15 mouse cellular contexts compared by ENCODE assay signal in the genomic region with DNA sequence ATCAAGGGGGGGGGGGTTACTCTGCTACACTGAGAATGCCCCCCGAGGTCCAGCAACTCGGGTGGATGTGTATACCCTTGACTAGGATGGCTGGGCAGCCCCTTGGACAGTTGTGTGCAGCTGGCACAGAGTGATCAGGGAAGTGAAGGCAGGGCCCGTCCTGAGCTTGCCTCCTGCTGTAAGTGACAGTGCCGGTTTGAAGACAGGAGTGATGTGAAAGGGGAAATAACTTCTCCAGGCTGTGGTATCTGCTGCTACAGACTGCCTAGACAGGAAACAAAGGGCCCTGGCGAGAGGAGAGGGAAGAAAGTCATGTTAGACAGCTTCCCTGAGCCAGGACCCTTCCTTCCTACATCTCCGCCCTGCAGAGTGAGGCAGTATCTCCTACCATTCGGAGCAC. TPM values are rescaled to one million over a fixed set of nuclear protein-coding genes. Genes with fewer than 3 reads are reported as not detected.
DNase-seq lines count a peak whose midpoint lies in the region; ATAC-seq and TF ChIP-seq lines count a peak whose summit lies in the region.
"Had no signal": no experiment of that assay in that cellular context is flagged by ENCODE, and none has a peak within 500 bp of the region (broad histone marks: within the 10 kb centered on the region; RNA-seq: fewer than 3 reads in every experiment).

No protein-coding gene starts in this region.

- H3K9ac ChIP-seq in forebrain, embryonic 11.5 days (ENCODE audit: low read length) = no peak overlapping the region
- no peak overlapping the region for H3K9ac ChIP-seq in forebrain, embryonic 12.5 days
- H3K9ac ChIP-seq in liver, embryonic 15.5 days = no peak overlapping the region
- no peak overlapping the region for H3K9ac ChIP-seq in stomach, postnatal 0 days (ENCODE audit: low read length)
- H3K9ac ChIP-seq: limb, embryonic 12.5 days; midbrain, embryonic 12.5 days had no signal

- no peaks in the 10 kb centered on the region for H3K9me3 ChIP-seq in forebrain, embryonic 10.5 days
- H3K9me3 ChIP-seq in forebrain, embryonic 11.5 days (ENCODE audit: control insufficient read depth, low read length) = no peaks in the 10 kb centered on the region
- H3K9me3 ChIP-seq in forebrain, embryonic 12.5 days = no peaks in the 10 kb centered on the region
- H3K9me3 ChIP-seq in liver, embryonic 15.5 days (replicated peaks) = no peaks in the 10 kb centered on the region
- no peaks in the 10 kb centered on the region for H3K9me3 ChIP-seq in stomach, postnatal 0 days (ENCODE audit: control insufficient read depth, low read length)
- H3K9me3 ChIP-seq: midbrain, embryonic 12.5 days had no signal

- no peak for DNase-seq in forebrain, embryonic 10.5 days (ENCODE audit: extremely low spot score, low spot score)
- no peak for DNase-seq in forebrain, embryonic 11.5 days (ENCODE audit: low spot score)
- no peak for DNase-seq in layer of hippocampus, adult 2 months (ENCODE audit: low spot score in 2 of 2)
- DNase-seq in layer of hippocampus, adult 8-10 months (ENCODE audit: low spot score in 2 of 2) = no peak
- no peak for DNase-seq in frontal cortex, postnatal 14 days (ENCODE audit: low spot score in 2 of 2)
- no peak for DNase-seq in stomach, postnatal 0 days (ENCODE audit: low spot score)
- DNase-seq: adrenal gland, adult 2 months; B cell, adult 2 months; kidney, adult 8-10 months; spleen, adult 18-20 months had no signal

- no peak overlapping the region for H3K4me2 ChIP-seq in forebrain, embryonic 11.5 days (ENCODE audit: low read depth, low read length, severe bottlenecking)
- no peak overlapping the region for H3K4me2 ChIP-seq in forebrain, embryonic 12.5 days
- no peak overlapping the region for H3K4me2 ChIP-seq in liver, embryonic 15.5 days
- no peak overlapping the region for H3K4me2 ChIP-seq in stomach, postnatal 0 days (replicated peaks; ENCODE audit: low read depth)
- H3K4me2 ChIP-seq: limb, embryonic 12.5 days; midbrain, embryonic 12.5 days had no signal

- H3K36me3 ChIP-seq in forebrain, embryonic 10.5 days (replicated peaks) = peaks cover 62% of the 10 kb centered on the region
- no peaks in the 10 kb centered on the region; the same call in 1 of the 2 replicates for H3K36me3 ChIP-seq in forebrain, embryonic 11.5 days (ENCODE audit: control insufficient read depth, insufficient read depth, low read length)
- H3K36me3 ChIP-seq in forebrain, embryonic 12.5 days (replicated peaks) = peaks cover 43% of the 10 kb centered on the region
- H3K36me3 ChIP-seq in liver, embryonic 15.5 days (replicated peaks) = no peaks in the 10 kb centered on the region
- H3K36me3 ChIP-seq in stomach, postnatal 0 days (ENCODE audit: control insufficient read depth, insufficient read depth, low read length) = no peaks in the 10 kb centered on the region

- ATAC-seq in forebrain, embryonic 11.5 days (replicated peaks; ENCODE audit: low FRiP score) = no peak
- ATAC-seq in forebrain, embryonic 12.5 days (ENCODE audit: low FRiP score) = no peak
- 0 out of 2 replicates have a peak, but pooled peaks have one; percentile 20 for ATAC-seq in liver, embryonic 15.5 days (ENCODE audit: insufficient read depth)
- no peak for ATAC-seq in stomach, postnatal 0 days (ENCODE audit: low FRiP score, low TSS enrichment)

- H3K27ac ChIP-seq in forebrain, embryonic 10.5 days = 0 out of 2 replicates have a peak overlapping the region, but pooled peaks have one; percentile 6
- no peak overlapping the region for H3K27ac ChIP-seq in forebrain, embryonic 11.5 days (ENCODE audit: low read depth, low read length)
- peak overlapping the region; percentile 52; the same call in 1 of the 2 replicates for H3K27ac ChIP-seq in layer of hippocampus, adult 2 months
- H3K27ac ChIP-seq in forebrain, embryonic 12.5 days = 0 out of 2 replicates have a peak overlapping the region, but pooled peaks have one; percentile 42
- no peak overlapping the region for H3K27ac ChIP-seq in liver, embryonic 15.5 days (replicated peaks)
- H3K27ac ChIP-seq in stomach, postnatal 0 days (replicated peaks) = no peak overlapping the region
- H3K27ac ChIP-seq: limb, embryonic 12.5 days; midbrain, embryonic 12.5 days had no signal

- WGBS in forebrain, embryonic 10.5 days = 84% methylated on average over 7 of the region's 7 CpGs
- WGBS in forebrain, embryonic 11.5 days = 76% methylated on average over 7 of the region's 7 CpGs
- 81% methylated on average over 7 of the region's 7 CpGs for WGBS in forebrain, embryonic 12.5 days
- WGBS in liver, embryonic 15.5 days (ENCODE audit: insufficient replicate concordance) = 11% methylated on average over 7 of the region's 7 CpGs
- 52% methylated on average over 7 of the region's 7 CpGs for WGBS in stomach, postnatal 0 days

- no peak overlapping the region for H3K4me3 ChIP-seq in forebrain, embryonic 10.5 days
- H3K4me3 ChIP-seq in forebrain, embryonic 11.5 days (ENCODE audit: low read depth, low read length) = no peak overlapping the region
- no peak overlapping the region for H3K4me3 ChIP-seq in layer of hippocampus, adult 2 months
- no peak overlapping the region for H3K4me3 ChIP-seq in forebrain, embryonic 12.5 days (replicated peaks)
- H3K4me3 ChIP-seq in liver, embryonic 15.5 days (replicated peaks) = no peak overlapping the region
- no peak overlapping the region for H3K4me3 ChIP-seq in stomach, postnatal 0 days (ENCODE audit: low read depth, low read length)
- H3K4me3 ChIP-seq: limb, embryonic 12.5 days; midbrain, embryonic 12.5 days had no signal

- no peaks in the 10 kb centered on the region for H3K27me3 ChIP-seq in forebrain, embryonic 10.5 days (ENCODE audit: poor library complexity, severe bottlenecking)
- H3K27me3 ChIP-seq in forebrain, embryonic 11.5 days (ENCODE audit: control insufficient read depth, insufficient read depth, low read length) = no peaks in the 10 kb centered on the region
- H3K27me3 ChIP-seq in forebrain, embryonic 12.5 days = no peaks in the 10 kb centered on the region
- H3K27me3 ChIP-seq in liver, embryonic 15.5 days = peaks cover 23% of the 10 kb centered on the region
- H3K27me3 ChIP-seq in stomach, postnatal 0 days (ENCODE audit: control insufficient read depth, insufficient read depth, low read length) = no peaks in the 10 kb centered on the region
- H3K27me3 ChIP-seq: limb, embryonic 12.5 days; midbrain, embryonic 12.5 days had no signal

- peaks cover 62% of the 10 kb centered on the region for H3K4me1 ChIP-seq in forebrain, embryonic 10.5 days
- H3K4me1 ChIP-seq in forebrain, embryonic 11.5 days (replicated peaks; ENCODE audit: control insufficient read depth, insufficient read depth, low read length) = 0 out of 2 replicates have a peak, but pooled peaks cover 9% of the 10 kb centered on the region
- peaks cover 37% of the 10 kb centered on the region for H3K4me1 ChIP-seq in forebrain, embryonic 12.5 days
- peaks cover 28% of the 10 kb centered on the region for H3K4me1 ChIP-seq in liver, embryonic 15.5 days (replicated peaks)
- H3K4me1 ChIP-seq in stomach, postnatal 0 days (replicated peaks; ENCODE audit: control insufficient read depth, insufficient read depth) = peaks cover 2% of the 10 kb centered on the region; the same call in 1 of the 2 replicates

- TF ChIP-seq CTCF in layer of hippocampus, adult 2 months (conservative IDR thresholded peaks at IDR 0.05) = no peak
- TF ChIP-seq CTCF in stomach, postnatal 0 days (IDR thresholded peaks at IDR 0.05; ENCODE audit: low read depth) = no peak

- TF ChIP-seq EP300 in stomach, postnatal 0 days (optimal IDR thresholded peaks at IDR 0.05) = no peak

RNA-seq across cellular contexts. Expression of a gene that starts 5.2 kb away (rescaled TPM):
- polyA plus RNA-seq in forebrain, embryonic 10.5 days (2016; fragmentation: Nextera tagmentation; extraction: Ambion mirVana) = 13.6 and 15.6 TPM in 2 replicates
- 23.5 and 25.5 TPM in 2 replicates for polyA plus RNA-seq in forebrain, embryonic 11.5 days (2014; fragmentation: Nextera tagmentation; extraction: Ambion mirVana)
- total RNA-seq in layer of hippocampus, adult 2 months (2021) = 10 to 100 TPM; 40.4 to 41.8 TPM
- total RNA-seq in layer of hippocampus, adult 8-10 months (2022) = 10 to 100 TPM; 32.8 to 42.2 (median 37.2) TPM
- 29.8 and 31.1 TPM in 2 replicates for polyA plus RNA-seq in forebrain, embryonic 12.5 days (2016; fragmentation: Nextera tagmentation; extraction: Ambion mirVana)
- 0.88 and 0.93 TPM in 2 replicates for polyA plus RNA-seq in liver, embryonic 15.5 days (2015; fragmentation: Nextera tagmentation; extraction: Ambion mirVana)
- 3.4 and 3.5 TPM in 2 replicates for polyA plus RNA-seq in stomach, postnatal 0 days (2015; fragmentation: Nextera tagmentation; extraction: Ambion mirVana)

RNA-seq across cellular contexts. Expression of a gene that starts 42.6 kb away (rescaled TPM):
- polyA plus RNA-seq in forebrain, embryonic 10.5 days (2016; fragmentation: Nextera tagmentation; extraction: Ambion mirVana) = 15.2 and 15.8 TPM in 2 replicates
- 14.9 and 15.7 TPM in 2 replicates for polyA plus RNA-seq in forebrain, embryonic 11.5 days (2014; fragmentation: Nextera tagmentation; extraction: Ambion mirVana)
- total RNA-seq in layer of hippocampus, adult 2 months (2021) = 1 to 10 TPM; 5.6 to 5.8 TPM
- total RNA-seq in layer of hippocampus, adult 8-10 months (2022) = 1 to 10 TPM; 5.4 to 8.3 (median 7.1) TPM
- 13.3 and 13.6 TPM in 2 replicates for polyA plus RNA-seq in forebrain, embryonic 12.5 days (2016; fragmentation: Nextera tagmentation; extraction: Ambion mirVana)
- polyA plus RNA-seq in liver, embryonic 15.5 days (2015; fragmentation: Nextera tagmentation; extraction: Ambion mirVana) = 1.0 and 1.2 TPM in 2 replicates
- polyA plus RNA-seq in stomach, postnatal 0 days (2015; fragmentation: Nextera tagmentation; extraction: Ambion mirVana) = 3.9 and 4.3 TPM in 2 replicates

RNA-seq across cellular contexts. Expression of a gene that starts 50.5 kb away (rescaled TPM):
- polyA plus RNA-seq in forebrain, embryonic 10.5 days (2016; fragmentation: Nextera tagmentation; extraction: Ambion mirVana) = not detected in 2 replicates
- polyA plus RNA-seq in forebrain, embryonic 11.5 days (2014; fragmentation: Nextera tagmentation; extraction: Ambion mirVana) = not detected in 2 replicates
- total RNA-seq in layer of hippocampus, adult 2 months (2021) = not detected
- not detected for total RNA-seq in layer of hippocampus, adult 8-10 months (2022)
- polyA plus RNA-seq in forebrain, embryonic 12.5 days (2016; fragmentation: Nextera tagmentation; extraction: Ambion mirVana) = not detected in 2 replicates
- polyA plus RNA-seq in liver, embryonic 15.5 days (2015; fragmentation: Nextera tagmentation; extraction: Ambion mirVana) = not detected in 2 replicates
- not detected in 2 replicates for polyA plus RNA-seq in stomach, postnatal 0 days (2015; fragmentation: Nextera tagmentation; extraction: Ambion mirVana)
- total RNA-seq: adrenal gland, adult 2 months; layer of hippocampus, postnatal 14 days had no signal
- polyA plus RNA-seq: adrenal gland, adult 2 months; limb, embryonic 12.5 days; midbrain, embryonic 12.5 days had no signal

Comparison
In these comparisons a context has a peak if more than half of its experiments do, and no peak if none do; other contexts are left out.
1. H3K27ac ChIP-seq: peak in forebrain, embryonic 10.5 days (single experiment), layer of hippocampus, adult 2 months (single experiment) and forebrain, embryonic 12.5 days (single experiment); none in forebrain, embryonic 11.5 days (single experiment), liver, embryonic 15.5 days (single experiment) and stomach, postnatal 0 days (single experiment).